Mouse (Mus musculus): ENCODE results near the gene Dcaf17. TPM values are rescaled to one million over a fixed set of nuclear protein-coding genes. Genes with fewer than 3 reads are reported as not detected.

The Dcaf17 gene
- total RNA-seq, 1 experiment from 2014 or later = 15.6 TPM

- DNase-seq = no peak
These were observed 412 bp upstream of the Dcaf17 start for GRCm38 (mm10) chr2:71054716-71055115.

GRCm38 (mm10) chr2:71056115-71056835, 1.1 kb downstream of the Dcaf17 start:
- no peak for DNase-seq

GRCm38 (mm10) chr2:71071601-71072000, 16.5 kb downstream of the Dcaf17 start:
- no peak for DNase-seq

DNA sequence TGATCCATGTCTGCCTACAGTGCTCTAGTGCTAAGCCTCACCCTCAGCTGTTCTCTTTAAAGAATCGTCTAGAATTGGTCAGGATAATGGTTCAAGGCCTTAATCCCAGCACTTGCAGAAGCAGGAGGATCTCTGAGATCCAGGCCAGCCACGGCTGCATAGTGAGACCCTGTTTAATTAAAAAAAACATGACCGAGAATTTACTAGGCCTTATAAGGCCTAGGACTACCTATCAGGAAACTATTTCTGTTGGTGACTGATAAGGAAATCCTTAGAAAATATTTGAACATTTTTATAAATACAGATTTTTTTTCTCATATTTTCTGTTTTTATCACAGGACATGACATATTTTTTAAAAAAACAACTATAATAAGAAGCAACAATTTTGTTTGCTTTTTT, 18.2 kb downstream of the Dcaf17 start:
- DNase-seq = no peak

DNA sequence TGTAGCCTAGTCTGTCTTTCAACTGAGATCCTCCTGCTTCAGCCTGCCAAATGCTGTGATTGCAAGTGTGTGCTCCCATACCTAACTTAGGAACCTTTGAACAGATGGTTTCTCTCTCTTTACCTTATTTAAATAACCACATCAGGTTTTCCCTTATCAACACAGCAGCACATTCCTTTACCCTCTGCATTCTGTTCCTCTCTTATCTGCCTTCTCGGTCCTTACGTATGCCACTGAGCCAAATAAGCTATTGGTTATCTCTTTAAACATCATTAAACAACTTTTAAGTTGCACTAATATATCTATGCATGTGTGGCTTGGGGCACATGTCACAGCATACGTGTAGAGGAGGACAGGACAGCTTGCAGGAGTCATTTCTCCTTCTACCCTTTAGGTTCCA, 18.7 kb downstream of the Dcaf17 start:
- no peak for DNase-seq

- DNase-seq = no peak
These were observed 27.3 kb downstream of the Dcaf17 start for GRCm38 (mm10) chr2:71082416-71082815.

- DNase-seq = no peak
These were observed 28.5 kb downstream of the Dcaf17 start for GRCm38 (mm10) chr2:71083454-71084193.

DNA sequence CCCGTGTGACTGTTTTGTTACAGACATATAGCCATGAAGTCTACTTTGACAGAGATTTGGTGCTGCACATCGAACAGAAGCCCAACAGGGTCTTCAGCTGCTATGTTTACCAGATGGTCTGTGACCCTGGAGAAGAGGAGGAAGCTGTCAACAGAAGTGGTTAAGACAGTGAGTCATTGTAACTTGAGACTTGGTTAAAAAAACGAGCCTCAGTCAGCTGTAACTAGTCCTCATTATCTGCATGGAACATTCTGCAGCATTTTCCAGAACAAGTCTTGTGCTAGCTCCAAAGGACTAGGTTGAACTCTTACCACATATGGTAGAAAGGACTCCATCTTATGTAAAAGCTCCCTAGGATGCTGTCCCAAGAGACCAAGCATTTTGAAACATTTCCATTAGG, 34.6 kb downstream of the Dcaf17 start:
- DNase-seq = no peak

DNA sequence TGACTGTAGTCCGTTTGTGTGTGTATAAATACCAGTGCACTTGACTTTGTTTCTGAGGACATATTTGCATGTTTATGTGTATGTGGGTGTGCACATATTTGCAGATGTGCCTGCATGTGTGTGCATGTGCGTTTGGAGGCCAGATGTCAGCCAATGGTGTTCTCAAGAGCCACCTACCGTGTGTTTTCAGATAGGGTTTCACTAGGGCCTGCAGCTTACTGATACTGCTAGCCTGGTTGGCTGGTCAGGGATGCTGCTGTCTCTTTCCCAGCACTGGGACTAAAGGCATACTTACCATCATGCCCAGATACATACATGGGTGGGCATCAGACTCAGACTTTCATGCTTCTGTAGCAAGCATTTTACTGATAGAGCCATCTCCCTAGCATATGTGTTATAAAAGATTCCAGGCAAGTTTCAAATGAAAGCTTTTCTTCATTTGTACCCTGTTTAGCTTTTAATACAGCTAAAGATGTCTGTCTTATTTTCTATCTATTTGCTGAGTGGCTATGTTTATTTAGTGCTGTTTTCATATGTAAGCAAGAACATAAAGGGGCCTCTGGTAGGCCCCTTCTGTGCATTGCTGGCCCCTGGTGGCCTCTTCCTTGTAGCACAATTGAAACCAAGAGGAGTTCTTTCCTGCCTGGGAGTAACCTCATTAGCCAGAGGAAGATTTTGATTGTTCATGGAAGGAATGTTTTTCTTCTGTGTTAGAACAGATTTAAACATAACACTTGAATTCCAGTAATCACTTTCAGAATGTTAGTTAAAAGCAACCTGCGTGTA, 35.7 kb downstream of the Dcaf17 start:
- DNase-seq = no peak

DNA sequence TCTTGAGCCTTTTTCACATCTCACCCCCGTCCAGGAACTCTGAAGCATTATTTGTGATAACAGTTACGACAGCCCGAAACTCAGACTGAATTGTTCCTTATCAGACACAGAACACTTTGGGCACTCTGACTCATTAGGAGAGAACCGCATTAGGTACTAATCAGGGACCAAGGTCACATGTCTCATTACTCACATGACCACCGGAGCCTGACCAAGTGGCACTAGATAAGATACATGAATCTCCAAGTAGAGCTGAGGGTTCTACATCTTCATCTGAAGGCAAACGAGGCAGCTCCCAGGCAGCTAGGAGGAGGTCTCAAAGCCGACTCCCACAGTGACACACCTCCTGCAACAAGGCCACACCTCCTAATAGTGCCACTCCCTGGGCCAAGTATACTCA, 41.0 kb downstream of the Dcaf17 start:
- DNase-seq = no peak

- no peak for DNase-seq
These were observed 47.6 kb downstream of the Dcaf17 start for GRCm38 (mm10) chr2:71102621-71103291.

GRCm38 (mm10) chr2:71103292-71103680, 48.2 kb downstream of the Dcaf17 start:
- DNase-seq = no peak

- DNase-seq = no peak
These were observed 49.6 kb downstream of the Dcaf17 start for GRCm38 (mm10) chr2:71104696-71105095.

DNA sequence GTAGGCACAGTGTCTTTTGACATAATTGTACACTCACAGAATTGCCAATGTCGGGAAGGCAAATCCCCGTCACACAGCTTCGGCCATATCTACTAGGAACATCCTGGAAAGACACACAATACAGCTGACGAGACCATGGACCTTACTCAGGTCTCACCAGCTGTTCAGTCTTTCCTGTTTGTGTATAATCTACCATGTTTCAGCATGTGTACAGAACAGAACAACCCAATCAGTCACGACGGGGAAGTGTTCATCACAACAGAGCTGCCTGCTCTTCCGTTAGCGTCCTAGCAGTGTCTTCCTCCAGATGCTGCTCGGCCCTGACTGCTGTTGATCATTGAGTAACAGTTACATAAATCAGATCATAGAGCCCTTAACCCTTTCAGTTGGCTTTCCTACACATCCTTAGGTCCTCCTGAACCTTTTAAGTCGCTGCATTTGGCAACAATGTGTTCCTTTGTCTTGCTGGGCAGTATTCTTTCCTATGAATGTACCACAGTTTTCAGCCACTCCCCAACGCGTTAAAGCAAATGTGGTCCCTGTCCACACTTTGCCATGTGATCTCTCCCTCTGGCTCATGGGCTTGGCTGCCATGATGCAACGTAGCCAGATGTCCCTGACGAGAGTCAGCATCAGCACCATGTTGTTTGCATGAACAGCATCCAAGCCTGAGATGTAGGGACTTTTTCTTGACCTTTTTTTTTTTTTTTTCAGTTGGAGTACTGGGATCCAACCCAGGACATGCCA, 50.5 kb downstream of the Dcaf17 start:
- DNase-seq = no peak

DNA sequence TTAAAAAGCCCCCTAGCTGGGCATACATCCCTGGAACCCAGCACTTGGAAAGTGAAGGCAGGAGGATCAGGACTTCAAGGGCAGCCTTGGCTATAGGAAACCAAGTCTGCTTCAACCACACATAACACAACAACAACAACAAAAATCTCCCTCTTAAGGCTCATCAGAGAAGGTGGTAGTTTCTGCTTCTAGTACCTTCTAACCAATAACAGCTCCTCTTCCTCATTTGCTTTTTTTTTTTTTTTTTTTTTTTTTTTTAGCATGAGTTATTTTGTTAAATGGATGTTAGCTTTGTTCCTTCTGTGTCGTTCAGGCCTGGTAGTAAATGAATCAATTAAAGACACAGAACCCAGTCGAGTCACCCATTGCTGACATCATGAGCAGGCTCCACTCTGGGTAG, 52.1 kb downstream of the Dcaf17 start:
- DNase-seq = no peak

DNA sequence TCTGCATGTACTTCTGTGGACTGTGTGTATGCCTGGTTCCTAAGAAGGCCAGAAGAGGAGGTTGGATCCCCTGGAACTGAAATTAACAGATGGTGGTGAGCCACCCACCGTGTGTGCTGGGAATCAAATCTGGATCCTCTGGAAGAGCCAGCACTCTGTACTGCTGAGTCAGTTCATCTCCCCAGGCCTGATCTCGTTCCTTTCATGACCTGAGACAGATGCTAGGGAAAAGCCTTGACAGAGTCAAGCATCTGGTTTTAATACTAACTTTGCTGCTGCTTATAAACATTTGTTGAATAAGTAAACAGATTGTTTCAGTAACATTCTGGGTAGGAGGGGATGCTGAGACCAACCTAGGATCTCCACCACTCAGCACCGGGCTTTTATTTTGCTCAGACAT, 53.4 kb downstream of the Dcaf17 start:
- DNase-seq = no peak

GRCm38 (mm10) chr2:71113489-71114171, 58.5 kb downstream of the Dcaf17 start:
- DNase-seq = no peak

DNA sequence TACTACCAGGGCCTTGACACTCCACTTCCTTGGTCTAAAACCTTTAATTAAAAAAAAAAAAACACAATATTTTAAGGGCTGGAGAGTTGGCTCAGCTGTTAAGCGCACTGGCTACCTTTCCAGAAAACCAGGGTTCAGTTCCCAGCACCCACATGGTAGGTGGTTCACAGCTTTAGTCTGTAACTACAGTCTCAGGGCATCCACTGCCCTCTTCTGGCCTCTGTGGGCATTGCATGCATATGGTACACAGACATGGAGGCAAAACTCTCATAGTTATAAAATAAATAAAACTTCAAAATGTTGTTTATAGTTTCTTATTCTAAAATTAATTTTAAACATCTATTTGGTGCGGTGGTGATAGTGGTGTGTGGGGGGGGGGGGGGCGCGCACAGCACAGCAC, 61.0 kb downstream of the Dcaf17 start:
- no peak for DNase-seq

DNA sequence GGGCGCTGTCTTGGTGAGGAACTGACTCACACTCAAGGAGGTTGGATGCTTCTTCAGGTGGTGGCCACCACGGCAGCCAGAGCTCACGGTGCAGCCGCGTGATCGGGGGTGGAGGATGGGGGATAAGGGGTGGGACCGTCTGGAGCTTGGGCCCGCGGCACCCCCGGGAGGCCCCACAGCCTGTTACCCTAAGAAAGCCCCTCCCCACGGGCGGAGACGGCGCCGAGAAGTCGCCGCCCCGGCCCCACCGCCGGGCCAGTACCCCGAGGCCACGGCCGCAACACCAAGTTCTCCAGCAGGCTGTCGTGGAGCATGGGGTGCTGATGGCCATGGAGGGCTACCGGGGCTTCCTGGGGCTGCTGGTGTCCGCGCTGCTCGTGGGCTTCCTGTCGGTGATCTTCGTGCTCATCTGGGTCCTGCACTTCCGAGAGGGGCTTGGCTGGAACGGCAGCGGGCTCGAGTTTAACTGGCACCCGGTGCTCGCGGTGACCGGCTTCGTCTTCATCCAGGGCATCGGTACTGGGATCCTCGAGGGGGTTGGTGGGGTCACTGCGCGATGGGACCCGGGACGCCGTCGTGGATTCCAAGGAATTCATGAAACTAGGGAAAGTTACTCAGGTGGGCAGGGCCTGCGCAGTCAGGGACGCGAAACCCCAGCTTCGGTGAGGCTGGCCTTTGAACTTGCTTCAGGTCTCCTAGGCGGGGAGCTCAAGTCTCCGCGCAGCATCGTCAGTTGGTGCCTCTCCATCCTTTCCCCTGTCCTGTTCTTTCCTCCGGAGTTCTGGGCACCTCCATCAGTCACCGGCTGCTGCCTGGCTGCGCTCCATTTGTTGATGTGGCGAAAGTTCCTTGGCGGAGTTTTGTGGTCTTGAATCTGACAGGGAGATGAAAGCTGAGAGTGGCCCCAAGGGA, 62.9 kb downstream of the Dcaf17 start, which contains the start of gene Cybrd1:
Gene Cybrd1 (plus strand): TSS at position 127 of the 912 bp plus-strand sequence.
- DNase-seq = peak; percentile 74

GRCm38 (mm10) chr2:71120844-71121243, 65.7 kb downstream of the Dcaf17 start:
- DNase-seq = no peak
